Mouse (Mus musculus) forebrain, embryonic 16.5 days (tissue): ENCODE measurements around the gene Ntn1. TPM values are rescaled to one million over a fixed set of nuclear protein-coding genes. Genes with fewer than 3 reads are reported as not detected.

Experiments
- ATAC-seq: fragments of 200-750 bp; cut with Nextera tagmentation; 2 replicates; pipeline ENCODE4 v1.8.0; 2017; ENCODE audit warnings: mild to moderate bottlenecking, moderate library complexity
- H3K27ac ChIP-seq: fragments of 300-500 bp; sonication (generic); 2 replicates; pipeline ENCODE4 v1.5.1; 2014; ENCODE audit warnings: low read length, control low read depth
- H3K27me3 ChIP-seq: fragments of 300-500 bp; sonication (generic); replicated peaks from 2 replicates; pipeline ENCODE4 v1.6.1; 2014; ENCODE audit warnings: low read length; ENCODE audit not compliant: control insufficient read depth, insufficient read depth
- H3K36me3 ChIP-seq: fragments of 300-500 bp; sonication (generic); 2 replicates; pipeline ENCODE4 v1.6.1; 2014; ENCODE audit not compliant: control insufficient read depth, insufficient read depth
- H3K4me1 ChIP-seq: fragments of 300-500 bp; sonication (generic); replicated peaks from 2 replicates; pipeline ENCODE4 v1.6.1; 2014; ENCODE audit warnings: low read length; ENCODE audit not compliant: control insufficient read depth, insufficient read depth
- H3K4me2 ChIP-seq: fragments of 300-500 bp; sonication (generic); 2 replicates; pipeline ENCODE4 v1.6.1; 2014; ENCODE audit warnings: mild to moderate bottlenecking, low read length, control low read depth
- H3K4me3 ChIP-seq: fragments of 300-500 bp; sonication (generic); replicated peaks from 2 replicates; pipeline ENCODE4 v1.5.1; 2014; ENCODE audit warnings: mild to moderate bottlenecking, low read length, control low read depth
- H3K9ac ChIP-seq: fragments of 300-500 bp; sonication (generic); replicated peaks from 2 replicates; pipeline ENCODE4 v1.6.1; 2014; ENCODE audit warnings: low read depth, low read length, control low read depth
- H3K9me3 ChIP-seq: fragments of 300-500 bp; sonication (generic); 2 replicates; pipeline ENCODE4 v1.6.1; 2016; ENCODE audit warnings: low read length; ENCODE audit not compliant: control insufficient read depth
- WGBS: fragments of 180-500 bp; shearing (Covaris S2); extraction: QIAGEN DNeasy Blood & Tissue Kit; methylation state at CpG from one replicate; pipeline ENCODE4 v1.1.7; 2014; 5-methylcytosine and 5-hydroxymethylcytosine counted together
- polyA plus RNA-seq: library from polyadenylated mRNA; unstranded; fragments of >200 nt; fragmentation: Nextera tagmentation; extraction: Ambion mirVana; gene quantifications from 2 replicates; pipeline ENCODE4 v1.2.1, GENCODE M21; 2015

The Ntn1 gene
- polyA plus RNA-seq, 1 experiment from 2014 or later, result 9.4 TPM

DNA sequence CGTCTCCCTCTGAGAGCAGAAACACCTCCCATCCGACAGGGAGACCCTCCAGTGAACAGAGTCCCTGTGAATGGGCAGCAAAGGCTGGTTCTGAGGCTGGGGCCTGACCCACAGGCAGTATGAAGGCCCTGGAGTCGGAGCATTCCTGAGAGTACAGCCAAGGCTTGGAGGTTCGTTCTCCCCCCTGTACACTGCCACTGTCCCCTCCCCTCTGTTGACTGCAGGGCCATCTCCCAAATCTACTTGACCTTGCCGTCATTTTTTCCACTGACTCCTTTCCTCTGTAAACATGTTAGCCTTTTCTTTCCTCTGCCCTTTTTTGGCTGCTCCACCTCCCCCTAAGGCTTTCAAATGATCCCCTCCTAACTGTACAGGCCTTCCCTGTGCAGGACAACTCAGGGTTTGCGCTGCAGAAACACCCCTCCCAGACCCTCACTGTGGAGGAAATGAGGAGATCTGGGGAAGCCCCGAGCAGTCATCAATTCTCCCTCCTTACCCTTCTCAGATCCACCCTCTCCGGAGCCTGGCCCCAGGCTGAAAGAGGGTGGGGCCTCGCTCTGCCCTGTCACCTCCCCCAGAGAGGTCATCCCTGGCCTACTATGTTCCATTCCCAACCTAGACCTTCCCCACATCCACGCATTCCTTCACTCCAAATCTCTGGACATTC lies 114.3 kb downstream of the Ntn1 start:
- Histone ChIP-seq H3K9ac (no peak overlapping the region), H3K4me1 (peaks cover 11% of the 10 kb centered on the region), H3K4me3 (no peak overlapping the region), H3K36me3 (no peaks in the 10 kb centered on the region), H3K27me3 (no peaks in the 10 kb centered on the region), H3K9me3 (no peaks in the 10 kb centered on the region), H3K4me2 (no peak overlapping the region), H3K27ac (no peak overlapping the region)
- ATAC-seq, result no peak
- WGBS, result 43% methylated on average over 10 of the region's 10 CpGs

DNA sequence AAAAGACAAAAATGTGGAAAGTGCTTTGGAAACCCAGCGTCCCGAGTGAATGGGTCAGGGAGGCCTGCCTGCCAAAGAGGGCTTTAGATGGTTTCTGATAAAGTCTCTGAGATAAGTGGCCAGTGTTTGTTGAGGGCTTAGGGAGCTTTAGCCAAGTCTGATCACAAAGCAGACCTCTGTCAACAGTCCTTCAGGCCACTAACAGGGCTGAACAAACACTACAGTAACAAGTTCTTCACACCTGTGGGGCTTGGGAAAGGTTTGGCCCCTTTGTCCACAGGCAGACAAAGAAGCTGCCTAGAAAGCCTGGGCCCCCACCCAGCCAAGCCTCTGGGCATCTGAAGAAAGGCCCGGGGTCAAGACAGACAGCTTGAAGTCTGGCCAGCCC lies 114.9 kb downstream of the Ntn1 start:
- no peak overlapping the region for H3K9ac ChIP-seq
- no peaks in the 10 kb centered on the region for H3K9me3 ChIP-seq
- no peak overlapping the region for H3K4me2 ChIP-seq
- H3K4me3 ChIP-seq, result no peak overlapping the region
- H3K36me3 ChIP-seq, result no peaks in the 10 kb centered on the region
- WGBS, result 8% methylated on average over 3 of the region's 3 CpGs
- peaks cover 7% of the 10 kb centered on the region for H3K4me1 ChIP-seq
- ATAC-seq, result no peak
- H3K27me3 ChIP-seq, result no peaks in the 10 kb centered on the region
- no peak overlapping the region for H3K27ac ChIP-seq

DNA sequence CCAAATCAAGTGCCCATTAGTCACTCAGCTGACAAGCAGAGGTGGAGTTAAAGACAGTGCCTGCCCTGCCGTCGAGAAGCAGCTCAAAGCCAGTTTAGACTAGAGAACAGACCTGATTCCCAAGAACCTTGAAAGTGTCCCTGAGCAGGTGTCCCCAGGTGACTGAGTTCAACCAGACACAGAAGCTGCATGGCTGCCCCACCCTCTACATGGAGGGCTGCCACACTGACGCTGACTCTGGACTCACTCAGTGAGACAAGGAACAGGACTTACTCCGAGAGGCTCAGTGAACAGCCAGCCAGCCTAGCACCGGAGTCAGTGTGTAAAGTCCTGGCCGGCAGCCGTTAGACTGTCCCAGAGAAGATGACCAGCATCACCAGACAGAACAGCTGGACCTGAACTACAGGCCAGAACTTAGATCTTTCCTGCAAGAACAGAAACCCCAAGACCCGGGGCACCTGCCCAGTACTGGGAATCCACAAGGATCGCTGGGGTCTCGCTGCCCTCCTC lies 120.6 kb downstream of the Ntn1 start:
- H3K4me2 ChIP-seq, result no peak overlapping the region
- WGBS, result 82% methylated on average over 10 of the region's 10 CpGs

DNA sequence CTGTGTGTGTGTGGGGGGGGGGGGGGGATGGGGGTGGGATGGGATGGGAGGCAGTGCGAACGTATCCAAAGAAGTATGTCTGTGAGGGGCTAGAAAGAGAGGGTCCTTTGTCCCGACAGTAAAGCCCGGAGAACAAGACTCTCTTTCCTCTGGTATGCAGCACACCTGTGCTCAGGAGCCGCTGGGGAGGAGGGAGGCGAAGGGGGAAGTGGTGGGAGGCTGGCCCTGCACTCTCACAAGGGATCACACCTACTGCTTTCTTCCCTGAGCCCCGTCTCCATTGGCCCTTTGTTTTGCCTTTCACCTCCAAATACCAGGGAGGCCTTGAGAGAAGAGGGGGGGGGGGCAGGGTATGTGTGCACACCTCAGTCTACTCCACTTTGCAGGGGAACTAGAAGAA lies 123.7 kb downstream of the Ntn1 start:
- no peak overlapping the region for H3K27ac ChIP-seq
- H3K4me2 ChIP-seq, result no peak overlapping the region
- H3K9ac ChIP-seq, result no peak overlapping the region
- no peaks in the 10 kb centered on the region for H3K36me3 ChIP-seq
- H3K27me3 ChIP-seq, result no peaks in the 10 kb centered on the region
- H3K4me3 ChIP-seq, result no peak overlapping the region
- no peak for ATAC-seq
- H3K4me1 ChIP-seq, result peaks cover 12% of the 10 kb centered on the region
- WGBS, result 58% methylated on average over 6 of the region's 7 CpGs
- no peaks in the 10 kb centered on the region for H3K9me3 ChIP-seq

More for the DNA sequence above, 120.6 kb downstream of the Ntn1 start:
- H3K9ac ChIP-seq, result no peak overlapping the region
- H3K4me1 ChIP-seq, result no peaks in the 10 kb centered on the region
- H3K27ac ChIP-seq, result no peak overlapping the region
- no peak for ATAC-seq
- H3K4me3 ChIP-seq, result no peak overlapping the region
- H3K27me3 ChIP-seq, result no peaks in the 10 kb centered on the region
- H3K36me3 ChIP-seq, result no peaks in the 10 kb centered on the region
- H3K9me3 ChIP-seq, result no peaks in the 10 kb centered on the region

DNA sequence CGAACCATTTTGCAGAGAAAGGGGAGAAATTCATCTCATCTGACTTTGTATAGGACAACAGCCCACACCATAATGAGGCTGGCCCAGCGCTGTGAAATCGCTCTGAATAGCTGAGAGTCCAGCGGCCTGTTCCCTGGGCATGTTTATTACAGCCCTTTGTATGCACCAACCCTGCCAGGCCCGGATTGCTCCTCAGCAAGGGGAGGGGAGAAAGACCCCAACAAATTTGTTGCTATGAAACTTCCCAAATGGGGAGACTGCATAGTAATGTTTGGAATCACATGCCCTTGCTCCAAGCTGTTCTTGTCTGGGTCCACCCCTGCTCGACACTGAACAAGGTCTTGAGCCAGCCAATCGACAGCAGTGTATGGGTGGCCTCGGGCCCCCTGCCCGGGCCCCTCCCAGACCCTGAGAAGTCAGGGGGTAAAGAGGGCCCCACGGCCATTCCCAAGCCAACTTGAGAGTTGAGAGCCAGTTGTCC lies 126.3 kb downstream of the Ntn1 start:
- Histone ChIP-seq H3K4me3 (no peak overlapping the region), H3K4me2 (peak overlapping the region; percentile 5; the same call in 1 of the 2 replicates), H3K36me3 (no peaks in the 10 kb centered on the region), H3K4me1 (peaks cover 12% of the 10 kb centered on the region), H3K9me3 (no peaks in the 10 kb centered on the region), H3K27me3 (no peaks in the 10 kb centered on the region), H3K27ac (no peak overlapping the region), H3K9ac (no peak overlapping the region)
- peak; percentile 78 for ATAC-seq
- WGBS, result 9% methylated on average over 10 of the region's 10 CpGs

DNA sequence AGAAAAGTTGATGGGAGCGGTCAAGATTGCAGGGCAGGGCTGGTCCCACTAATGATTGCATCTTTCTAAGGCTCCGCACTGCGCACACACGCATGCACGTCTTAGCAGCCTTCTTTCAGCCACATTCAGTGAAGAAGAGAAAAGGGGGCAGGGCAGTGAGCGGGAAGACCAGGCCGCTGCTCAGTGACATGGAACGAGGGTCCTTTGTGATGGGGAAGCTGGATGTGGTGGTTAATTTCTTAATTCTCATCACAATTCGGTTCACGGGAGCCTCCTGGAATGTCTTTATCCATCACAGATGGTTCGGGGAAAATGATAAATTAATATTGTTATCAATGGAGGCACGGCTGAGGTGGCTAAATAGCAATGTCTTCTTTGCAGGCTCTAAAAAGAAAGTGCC lies 126.8 kb downstream of the Ntn1 start:
- H3K27me3 ChIP-seq, result no peaks in the 10 kb centered on the region
- no peaks in the 10 kb centered on the region for H3K36me3 ChIP-seq
- peak overlapping the region; percentile 5 for H3K4me2 ChIP-seq
- peaks cover 12% of the 10 kb centered on the region for H3K4me1 ChIP-seq
- no peak overlapping the region for H3K4me3 ChIP-seq
- no peaks in the 10 kb centered on the region for H3K9me3 ChIP-seq
- H3K27ac ChIP-seq, result no peak overlapping the region
- peak; percentile 56; the same call in 1 of the 2 replicates for ATAC-seq
- whole genome bisulfite sequencing, result 13% methylated on average over 12 of the region's 12 CpGs
- H3K9ac ChIP-seq, result 0 out of 2 replicates have a peak overlapping the region, but pooled peaks have one; percentile 22

DNA sequence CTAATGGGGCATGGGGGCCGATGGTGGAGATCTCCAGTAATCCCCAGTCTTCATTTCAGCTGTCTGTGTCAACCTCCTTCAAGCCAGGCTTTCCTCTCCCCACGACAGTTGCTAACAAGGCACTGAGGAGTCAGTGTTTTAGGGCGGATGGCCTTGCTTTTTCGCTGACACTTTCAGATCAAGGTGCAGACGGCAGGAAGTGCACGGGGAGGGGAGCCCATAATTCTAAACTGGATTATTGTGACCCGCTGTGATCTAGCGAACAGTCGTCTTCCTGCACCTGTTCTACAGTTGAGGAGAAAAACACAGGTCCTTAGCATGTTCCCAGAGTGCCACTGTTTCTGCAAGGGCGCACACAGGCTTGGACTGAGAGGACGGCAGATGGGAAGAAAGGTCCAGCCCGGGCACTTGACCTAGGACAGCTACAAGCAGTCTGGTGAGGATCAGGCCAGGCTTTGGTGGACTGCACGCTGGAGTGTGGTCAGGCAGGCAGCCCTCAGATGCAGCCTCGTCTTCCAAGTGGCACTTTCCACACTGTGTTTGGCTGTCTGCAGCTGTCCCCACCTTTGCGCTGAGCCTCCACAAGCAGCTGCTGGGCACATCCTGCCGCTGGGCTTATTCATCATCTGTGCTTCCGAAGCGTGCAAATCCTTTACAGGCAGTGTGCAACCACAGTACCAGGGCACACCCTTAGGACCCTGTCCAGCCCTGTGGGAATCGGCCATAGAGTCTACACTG lies 129.7 kb downstream of the Ntn1 start:
- no peaks in the 10 kb centered on the region for H3K9me3 ChIP-seq
- 80% methylated on average over 19 of the region's 19 CpGs for WGBS
- no peak for ATAC-seq
- no peak overlapping the region for H3K9ac ChIP-seq
- no peaks in the 10 kb centered on the region for H3K27me3 ChIP-seq
- no peaks in the 10 kb centered on the region for H3K36me3 ChIP-seq
- no peak overlapping the region for H3K4me2 ChIP-seq
- no peak overlapping the region for H3K27ac ChIP-seq
- H3K4me1 ChIP-seq, result peaks cover 12% of the 10 kb centered on the region
- no peak overlapping the region for H3K4me3 ChIP-seq

DNA sequence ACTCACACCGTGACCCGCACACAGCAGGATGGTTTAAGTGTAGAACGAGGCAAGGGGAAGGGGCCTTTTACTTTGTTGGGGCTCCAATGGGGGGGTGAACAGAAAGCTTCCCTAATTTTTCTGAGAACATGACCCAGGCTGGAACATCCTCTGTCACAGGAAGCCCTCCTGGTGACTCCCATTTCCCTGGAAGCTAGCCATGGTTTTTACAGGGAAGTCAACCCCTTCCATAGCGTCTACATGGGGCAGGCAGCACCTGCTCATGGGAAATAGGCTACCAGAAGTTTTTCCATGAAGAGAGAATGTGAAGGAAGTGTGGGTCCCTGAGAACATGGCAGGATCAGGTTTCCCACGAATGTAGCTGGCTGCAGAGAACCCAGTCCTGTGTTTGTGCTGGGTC lies 136.3 kb downstream of the Ntn1 start:
- H3K4me3 ChIP-seq, result no peak overlapping the region
- ATAC-seq, result no peak
- no peak overlapping the region for H3K9ac ChIP-seq
- no peaks in the 10 kb centered on the region for H3K4me1 ChIP-seq
- WGBS, result 86% methylated on average over 5 of the region's 5 CpGs
- no peaks in the 10 kb centered on the region for H3K36me3 ChIP-seq
- no peaks in the 10 kb centered on the region for H3K27me3 ChIP-seq
- no peak overlapping the region for H3K4me2 ChIP-seq
- no peaks in the 10 kb centered on the region for H3K9me3 ChIP-seq
- H3K27ac ChIP-seq, result no peak overlapping the region

DNA sequence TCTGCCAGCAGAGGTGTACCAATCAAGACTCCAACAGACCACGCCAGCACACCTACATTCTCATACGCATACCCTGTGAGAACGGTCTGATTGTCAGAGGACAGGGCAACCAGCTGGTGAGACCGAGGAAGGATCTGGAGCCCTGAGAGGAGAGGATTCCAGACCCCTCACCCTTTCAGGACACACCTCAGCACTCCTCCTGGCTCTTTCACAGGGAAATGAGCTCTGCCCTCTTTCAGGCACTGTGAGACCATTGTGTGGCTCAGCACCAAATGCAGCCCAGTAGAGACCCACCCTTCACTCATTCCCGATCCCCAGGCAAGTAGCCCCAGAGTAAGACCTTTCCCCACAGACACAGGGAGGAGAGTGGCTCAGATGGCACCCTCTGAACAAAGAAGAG lies 137.5 kb downstream of the Ntn1 start:
- no peak overlapping the region for H3K27ac ChIP-seq
- H3K9ac ChIP-seq, result no peak overlapping the region
- no peak for ATAC-seq
- no peaks in the 10 kb centered on the region for H3K36me3 ChIP-seq
- WGBS, result 93% methylated on average over 5 of the region's 5 CpGs
- no peak overlapping the region for H3K4me2 ChIP-seq
- no peaks in the 10 kb centered on the region for H3K27me3 ChIP-seq
- no peak overlapping the region for H3K4me3 ChIP-seq
- H3K9me3 ChIP-seq, result no peaks in the 10 kb centered on the region
- no peaks in the 10 kb centered on the region for H3K4me1 ChIP-seq
